Mouse (Mus musculus): Measurements from ENCODE around the gene Ubxn7. TPM values are rescaled to one million over a fixed set of nuclear protein-coding genes. Genes with fewer than 3 reads are reported as not detected.
A peak's percentile ranks its signal among the peaks of the same experiment; 100 is the strongest.

The Ubxn7 gene
- polyA plus RNA-seq, 1 experiment from 2014 or later: 26.2 TPM

DNA sequence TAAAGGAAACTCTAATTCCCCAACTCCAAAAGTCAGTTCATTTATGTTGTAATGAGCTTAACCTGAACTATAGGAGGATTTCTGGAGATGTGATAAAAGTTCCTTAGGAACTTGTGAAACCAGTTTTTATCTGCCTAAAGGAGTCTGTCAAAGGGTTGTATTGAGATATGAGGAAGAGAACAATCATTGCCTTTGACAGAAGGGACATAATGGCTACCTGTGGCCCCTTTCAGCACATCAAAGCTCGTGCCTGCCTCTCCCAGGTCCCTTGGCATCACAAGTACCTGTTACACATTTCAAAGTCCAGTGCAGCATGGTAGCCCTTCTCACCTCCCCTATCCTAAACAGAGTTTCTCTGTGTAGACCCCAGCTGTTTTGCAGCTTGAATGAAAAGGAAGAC, 85.4 kb downstream of the Ubxn7 start:
- Histone ChIP-seq H3K27me3 (no peaks in the 10 kb centered on the region), H3K4me3 (no peak overlapping the region), H3K4me1 (peaks cover 14% of the 10 kb centered on the region), H3K9ac (replicated peaks) (no peak overlapping the region), H3K27ac (replicated peaks) (no peak overlapping the region), H3K36me3 (no peaks in the 10 kb centered on the region), H3K4me2 (replicated peaks) (no peak overlapping the region), H3K9me3 (no peaks in the 10 kb centered on the region)
- 77% methylated on average over 1 of the region's 1 CpGs for WGBS
- ATAC-seq (replicated peaks): no peak

DNA sequence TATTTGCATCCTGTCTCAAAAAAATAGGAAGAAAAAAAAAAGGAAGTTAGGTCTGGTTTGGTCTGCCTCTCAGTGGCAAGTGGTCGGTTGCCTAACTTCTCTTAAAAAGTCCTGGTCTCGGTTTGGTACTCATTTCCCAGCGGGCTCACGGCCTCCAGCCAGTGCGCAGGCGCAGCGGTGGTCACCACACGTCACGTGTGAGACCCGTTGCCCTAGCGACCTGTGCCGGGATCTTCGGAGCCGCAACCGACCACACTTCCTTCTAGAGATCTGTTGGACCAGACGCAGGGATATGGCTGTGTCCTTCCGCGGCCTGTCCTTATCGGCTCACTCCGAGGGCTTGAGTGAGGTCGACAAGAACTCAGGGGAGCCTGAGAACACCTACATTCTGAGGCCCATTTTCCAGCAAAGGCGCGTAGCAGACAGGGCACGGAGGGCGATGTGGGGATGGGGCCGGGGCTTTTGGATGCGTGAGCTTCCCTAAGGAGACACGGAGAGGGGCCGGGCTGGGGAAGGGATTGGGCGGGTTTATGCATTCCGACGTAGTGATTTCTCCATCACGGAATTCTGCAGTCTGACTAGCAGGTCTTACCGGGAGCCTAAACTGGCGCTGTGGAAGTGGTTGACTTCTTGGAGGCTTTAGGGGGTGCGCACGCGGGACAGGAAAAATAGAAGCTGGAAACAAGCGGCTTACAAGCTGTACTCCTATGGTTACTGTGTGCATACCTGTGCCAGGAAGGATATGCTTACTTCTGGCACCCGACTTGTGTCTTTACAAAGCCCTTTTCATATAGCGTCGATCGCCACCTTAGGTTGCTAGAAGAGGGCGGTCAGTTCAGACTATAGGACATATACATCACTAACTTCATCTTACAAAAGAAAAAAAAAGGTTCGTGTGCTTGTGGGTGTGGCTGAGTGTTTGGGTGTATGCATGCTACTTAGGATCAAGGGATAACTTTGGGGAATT, 87.7 kb downstream of the Ubxn7 start, which contains the start of gene Tctex1d2:
Gene Tctex1d2, plus strand, starts transcription at position 186 of the 967 bp plus-strand sequence.
- H3K9me3 ChIP-seq: no peaks in the 10 kb centered on the region
- peak within 1 kb of the TSS; percentile 90 for H3K27ac ChIP-seq (replicated peaks)
- H3K4me3 ChIP-seq: peak within 1 kb of the TSS; percentile 75
- peaks cover 14% of the 10 kb centered on the region for H3K4me1 ChIP-seq
- peak; percentile 95 for ATAC-seq (replicated peaks)
- H3K27me3 ChIP-seq: no peaks in the 10 kb centered on the region
- under 1% methylated on average over 45 of the region's 45 CpGs for WGBS
- no peaks in the 10 kb centered on the region for H3K36me3 ChIP-seq
- peak within 1 kb of the TSS; percentile 82 for H3K9ac ChIP-seq (replicated peaks)
- H3K4me2 ChIP-seq (replicated peaks): peak within 1 kb of the TSS; percentile 71

DNA sequence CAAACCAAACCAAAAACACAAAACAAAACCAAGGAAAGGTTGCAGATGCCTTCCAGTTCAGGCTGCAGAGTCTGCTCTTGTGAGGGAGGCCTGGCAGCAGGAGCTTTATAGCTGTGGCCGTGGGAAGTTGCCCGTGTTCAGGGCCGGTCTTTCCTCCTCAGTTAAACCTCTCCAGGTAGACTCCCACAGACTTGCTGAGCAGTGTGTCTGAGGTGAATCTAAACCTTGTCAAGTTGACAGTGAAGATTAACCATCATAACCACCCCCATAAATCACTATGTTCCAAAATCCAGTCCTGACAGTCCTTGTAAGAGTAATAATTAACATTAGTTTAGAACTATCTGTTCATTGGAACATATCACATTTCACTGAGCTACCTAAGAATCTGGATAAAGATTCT, 95.4 kb downstream of the Ubxn7 start:
- Histone ChIP-seq H3K27me3 (no peaks in the 10 kb centered on the region), H3K9ac (replicated peaks) (no peak overlapping the region), H3K27ac (replicated peaks) (no peak overlapping the region), H3K4me3 (no peak overlapping the region), H3K4me1 (peaks cover 23% of the 10 kb centered on the region), H3K4me2 (replicated peaks) (no peak overlapping the region), H3K36me3 (no peaks in the 10 kb centered on the region), H3K9me3 (no peaks in the 10 kb centered on the region)
- WGBS: 91% methylated on average over 3 of the region's 3 CpGs
- no peak for ATAC-seq (replicated peaks)

DNA sequence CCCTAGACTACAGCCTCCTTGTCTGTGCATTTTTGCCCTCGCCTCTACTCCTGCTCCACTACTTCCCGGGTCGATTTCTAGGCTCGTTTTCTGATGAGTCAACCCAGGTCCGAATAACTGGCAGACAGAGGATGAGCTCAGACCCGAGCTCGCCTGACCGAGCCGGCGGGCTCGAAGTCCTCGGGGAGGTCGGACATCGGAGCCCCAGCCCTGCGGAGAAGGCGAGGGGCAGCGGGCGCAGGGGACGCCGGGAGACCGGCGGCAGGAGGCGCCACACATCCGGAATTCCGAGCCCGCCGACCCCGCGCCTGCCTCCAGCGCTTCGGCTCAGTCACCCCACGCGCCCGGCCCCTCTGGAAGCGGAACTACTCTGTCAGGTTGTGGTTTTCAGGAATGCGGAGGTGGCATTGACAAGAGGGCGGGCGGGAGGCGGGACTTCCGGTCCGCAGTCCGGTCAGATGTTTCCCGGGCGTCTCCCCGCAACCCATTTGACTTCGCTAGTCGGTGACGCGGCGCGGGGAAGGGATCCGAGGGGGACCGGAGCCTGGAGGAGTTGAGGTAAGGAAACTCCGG, 98.5 kb downstream of the Ubxn7 start, which contains the start of gene Pcyt1a:
Gene Pcyt1a, plus strand, starts transcription at position 448 of the 573 bp plus-strand sequence.
- Histone ChIP-seq H3K27ac (replicated peaks) (peak within 1 kb of the TSS; percentile 88), H3K36me3 (no peaks in the 10 kb centered on the region), H3K4me2 (replicated peaks) (peak within 1 kb of the TSS; percentile 69), H3K4me1 (peaks cover 24% of the 10 kb centered on the region), H3K27me3 (no peaks in the 10 kb centered on the region), H3K4me3 (peak within 1 kb of the TSS; percentile 83), H3K9me3 (no peaks in the 10 kb centered on the region), H3K9ac (replicated peaks) (peak within 1 kb of the TSS; percentile 89)
- under 1% methylated on average over 54 of the region's 54 CpGs for WGBS
- ATAC-seq (replicated peaks): peak; percentile 98

DNA sequence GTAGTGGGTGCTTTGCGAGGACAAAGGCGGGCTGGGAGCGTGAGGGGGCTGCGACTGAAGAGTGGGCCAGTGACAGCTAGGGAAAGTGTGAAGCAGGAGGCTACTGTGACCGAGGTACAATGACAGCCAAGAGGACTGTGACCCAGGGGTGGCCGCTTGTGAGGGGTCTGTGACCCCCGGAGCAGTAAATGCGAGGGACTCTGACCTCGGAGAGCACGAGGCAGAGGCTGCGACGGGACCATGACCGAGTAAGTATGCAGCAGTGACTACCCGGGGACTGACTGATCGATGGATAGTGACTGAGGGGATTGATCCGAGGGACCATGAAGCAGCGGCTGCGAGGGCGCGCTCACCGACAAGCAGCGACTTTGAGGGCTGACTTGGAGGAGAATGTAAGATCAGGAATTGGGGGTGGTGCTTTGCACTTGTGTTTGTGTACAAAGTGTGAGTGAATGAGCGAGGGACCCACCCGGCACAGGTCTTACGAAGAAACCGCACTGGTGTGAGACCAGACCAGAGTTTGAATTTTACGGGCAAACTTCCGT, 99.1 kb downstream of the Ubxn7 start:
- peak overlapping the region; percentile 83 for H3K4me3 ChIP-seq
- H3K4me1 ChIP-seq: peaks cover 24% of the 10 kb centered on the region
- 1% methylated on average over 28 of the region's 28 CpGs for WGBS
- no peaks in the 10 kb centered on the region for H3K36me3 ChIP-seq
- H3K9ac ChIP-seq (replicated peaks): peak overlapping the region; percentile 89
- ATAC-seq (replicated peaks): peak; percentile 69
- peak overlapping the region; percentile 69 for H3K4me2 ChIP-seq (replicated peaks)
- no peaks in the 10 kb centered on the region for H3K9me3 ChIP-seq
- H3K27me3 ChIP-seq: no peaks in the 10 kb centered on the region
- H3K27ac ChIP-seq (replicated peaks): peak overlapping the region; percentile 88

DNA sequence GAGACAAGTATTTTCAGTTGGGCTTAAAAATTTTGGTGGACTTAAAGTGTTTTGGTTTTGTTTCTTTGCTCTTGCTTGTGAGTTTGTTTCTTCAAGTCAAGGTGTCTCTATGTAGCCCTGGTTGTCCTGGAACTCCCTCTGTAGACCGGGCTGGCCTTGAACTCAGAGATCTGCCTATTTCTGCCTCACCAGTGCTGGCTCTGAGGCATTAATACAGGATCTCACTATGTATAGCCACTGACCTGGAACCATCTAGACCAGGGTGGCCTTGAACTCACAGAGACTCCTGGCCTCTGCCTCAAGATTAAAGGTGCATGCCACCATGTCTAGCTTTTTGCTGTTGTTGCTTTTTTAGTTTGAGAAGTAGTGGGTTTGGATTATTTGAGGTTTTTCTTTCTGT, 99.9 kb downstream of the Ubxn7 start:
- H3K4me3 ChIP-seq: peak overlapping the region; percentile 83; the same call in 1 of the 2 replicates
- no peaks in the 10 kb centered on the region for H3K36me3 ChIP-seq
- no peak overlapping the region for H3K27ac ChIP-seq (replicated peaks)
- no peak for ATAC-seq (replicated peaks)
- H3K4me2 ChIP-seq (replicated peaks): peak overlapping the region; percentile 69
- H3K27me3 ChIP-seq: no peaks in the 10 kb centered on the region
- H3K9ac ChIP-seq (replicated peaks): no peak overlapping the region
- peaks cover 24% of the 10 kb centered on the region for H3K4me1 ChIP-seq
- WGBS: 90% methylated on average over 1 of the region's 1 CpGs
- no peaks in the 10 kb centered on the region for H3K9me3 ChIP-seq

DNA sequence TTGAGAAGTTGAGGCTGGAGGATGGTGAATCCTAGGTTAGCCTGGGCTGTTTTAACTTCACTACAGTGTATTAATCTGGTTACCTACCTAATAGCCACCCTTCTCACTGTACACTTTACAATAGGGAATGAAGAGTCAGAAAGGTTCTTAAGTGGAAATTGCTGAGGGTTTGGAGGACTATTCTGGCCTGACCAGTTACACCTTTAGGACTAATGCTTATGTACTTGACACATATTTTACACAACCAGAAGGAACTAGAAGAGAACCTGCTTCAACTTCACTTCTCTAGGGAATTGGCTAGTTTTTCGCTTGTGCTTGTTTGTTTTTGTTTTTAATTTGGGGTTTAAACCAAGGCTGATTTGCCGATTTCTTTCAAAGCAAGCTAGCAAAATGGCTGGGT, 101.1 kb downstream of the Ubxn7 start:
- no peak overlapping the region for H3K4me2 ChIP-seq (replicated peaks)
- H3K27ac ChIP-seq (replicated peaks): no peak overlapping the region
- no peaks in the 10 kb centered on the region for H3K36me3 ChIP-seq
- H3K9ac ChIP-seq (replicated peaks): no peak overlapping the region
- H3K27me3 ChIP-seq: no peaks in the 10 kb centered on the region
- peaks cover 24% of the 10 kb centered on the region for H3K4me1 ChIP-seq
- ATAC-seq (replicated peaks): no peak
- no peaks in the 10 kb centered on the region for H3K9me3 ChIP-seq
- H3K4me3 ChIP-seq: no peak overlapping the region
- 89% methylated on average over 2 of the region's 2 CpGs for WGBS

DNA sequence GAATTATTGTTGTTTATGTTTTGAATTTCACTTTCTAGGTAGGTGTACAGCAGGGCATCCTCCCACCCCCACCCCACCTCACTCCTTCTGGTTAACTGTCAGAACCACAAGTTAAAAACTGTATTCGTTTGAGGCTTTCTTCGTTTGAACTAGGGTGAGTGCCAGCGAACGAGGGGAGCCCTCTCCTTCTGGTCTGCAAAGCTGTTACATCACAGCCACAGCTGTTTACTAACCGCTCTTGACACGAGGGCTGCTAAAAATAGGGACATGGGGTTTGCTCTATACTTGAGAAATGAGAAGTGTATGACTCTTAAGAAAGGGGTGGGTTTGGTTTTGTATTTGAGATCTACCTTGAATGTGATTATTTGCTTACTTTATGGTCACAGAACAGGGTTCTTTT, 102.0 kb downstream of the Ubxn7 start:
- Histone ChIP-seq H3K27me3 (no peaks in the 10 kb centered on the region), H3K36me3 (no peaks in the 10 kb centered on the region), H3K27ac (replicated peaks) (no peak overlapping the region), H3K4me3 (no peak overlapping the region), H3K9me3 (no peaks in the 10 kb centered on the region), H3K9ac (replicated peaks) (no peak overlapping the region), H3K4me2 (replicated peaks) (no peak overlapping the region), H3K4me1 (peaks cover 24% of the 10 kb centered on the region)
- no peak for ATAC-seq (replicated peaks)
- WGBS: 56% methylated on average over 6 of the region's 6 CpGs

DNA sequence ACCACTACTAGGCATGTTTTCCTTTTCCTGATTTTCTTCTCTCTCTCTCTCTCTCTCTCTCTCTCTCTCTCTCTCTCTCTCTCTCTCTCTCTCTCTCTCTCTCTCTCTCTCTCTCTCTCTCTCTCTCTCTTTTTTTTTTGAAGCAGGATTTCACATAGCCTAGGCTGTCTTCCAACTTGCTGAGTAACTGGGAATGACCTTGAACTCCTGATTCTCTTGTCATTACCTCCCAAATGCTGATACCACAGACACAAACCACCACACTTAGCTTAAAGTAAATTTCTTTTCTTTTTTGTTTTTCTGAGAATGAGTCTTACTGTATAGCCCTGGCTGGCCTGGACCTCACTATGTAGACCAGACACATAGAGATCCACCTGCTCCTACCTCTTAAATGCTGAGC, 102.6 kb downstream of the Ubxn7 start:
- no peak for ATAC-seq (replicated peaks)
- no peak overlapping the region for H3K27ac ChIP-seq (replicated peaks)

DNA sequence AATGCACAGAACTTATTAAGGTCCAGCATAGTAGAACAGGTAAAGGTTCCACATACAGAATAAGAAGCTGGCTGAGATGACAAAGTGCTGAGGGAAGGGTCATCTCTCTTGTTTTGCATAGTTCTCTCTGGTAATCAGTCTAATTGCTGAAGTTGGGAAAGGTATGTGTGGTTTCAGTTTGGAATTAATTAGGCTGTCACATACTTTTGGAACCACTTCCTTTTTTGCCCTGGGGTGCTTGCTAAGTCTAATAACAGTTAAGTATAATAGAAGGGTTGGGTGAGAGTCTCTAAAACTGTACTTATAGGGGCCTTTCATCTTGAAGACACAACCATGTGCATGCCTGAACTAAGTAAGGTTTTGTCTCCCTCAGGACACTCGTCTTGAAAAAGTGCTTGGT, 104.6 kb downstream of the Ubxn7 start:
- Histone ChIP-seq H3K4me2 (replicated peaks) (no peak overlapping the region), H3K9me3 (no peaks in the 10 kb centered on the region), H3K4me3 (no peak overlapping the region), H3K27ac (replicated peaks) (no peak overlapping the region), H3K27me3 (no peaks in the 10 kb centered on the region), H3K9ac (replicated peaks) (no peak overlapping the region), H3K36me3 (peaks cover 5% of the 10 kb centered on the region; the same call in 1 of the 2 replicates), H3K4me1 (peaks cover 10% of the 10 kb centered on the region)
- ATAC-seq (replicated peaks): no peak
- WGBS: 78% methylated on average over 1 of the region's 1 CpGs

More for the DNA sequence above, 102.6 kb downstream of the Ubxn7 start:
- no peak overlapping the region for H3K4me2 ChIP-seq (replicated peaks)
- no peaks in the 10 kb centered on the region for H3K27me3 ChIP-seq
- H3K4me1 ChIP-seq: peaks cover 19% of the 10 kb centered on the region
- no peak overlapping the region for H3K4me3 ChIP-seq
- 0 out of 2 replicates have a peak, but pooled peaks cover under 1% of the 10 kb centered on the region for H3K36me3 ChIP-seq
- H3K9ac ChIP-seq (replicated peaks): no peak overlapping the region
- H3K9me3 ChIP-seq: no peaks in the 10 kb centered on the region

DNA sequence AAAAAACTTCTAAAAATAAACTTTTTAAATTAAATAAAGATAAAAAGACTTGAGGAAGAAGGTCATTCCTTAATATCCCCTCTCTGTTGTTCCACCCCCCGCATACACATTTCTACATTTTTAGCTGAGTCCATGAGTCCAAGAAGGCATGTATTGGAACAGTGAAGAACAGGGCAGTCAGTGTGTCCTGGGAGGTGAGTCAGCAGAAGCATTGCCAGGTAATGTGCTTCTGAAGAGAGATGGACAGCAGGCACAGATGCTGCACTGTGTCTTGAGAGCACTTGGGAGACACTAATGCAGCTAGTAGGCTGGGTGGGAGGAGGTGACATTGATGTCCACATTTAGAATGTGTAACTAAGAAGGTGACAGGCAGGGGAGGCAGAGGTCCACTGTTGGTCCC, 105.2 kb downstream of the Ubxn7 start:
- Histone ChIP-seq H3K9me3 (no peaks in the 10 kb centered on the region), H3K27ac (replicated peaks) (no peak overlapping the region), H3K4me3 (no peak overlapping the region), H3K4me1 (peaks cover 4% of the 10 kb centered on the region; the same call in 1 of the 2 replicates), H3K27me3 (no peaks in the 10 kb centered on the region), H3K36me3 (peaks cover 5% of the 10 kb centered on the region; the same call in 1 of the 2 replicates), H3K4me2 (replicated peaks) (no peak overlapping the region), H3K9ac (replicated peaks) (no peak overlapping the region)
- WGBS: 94% methylated on average over 1 of the region's 1 CpGs
- no peak for ATAC-seq (replicated peaks)

DNA sequence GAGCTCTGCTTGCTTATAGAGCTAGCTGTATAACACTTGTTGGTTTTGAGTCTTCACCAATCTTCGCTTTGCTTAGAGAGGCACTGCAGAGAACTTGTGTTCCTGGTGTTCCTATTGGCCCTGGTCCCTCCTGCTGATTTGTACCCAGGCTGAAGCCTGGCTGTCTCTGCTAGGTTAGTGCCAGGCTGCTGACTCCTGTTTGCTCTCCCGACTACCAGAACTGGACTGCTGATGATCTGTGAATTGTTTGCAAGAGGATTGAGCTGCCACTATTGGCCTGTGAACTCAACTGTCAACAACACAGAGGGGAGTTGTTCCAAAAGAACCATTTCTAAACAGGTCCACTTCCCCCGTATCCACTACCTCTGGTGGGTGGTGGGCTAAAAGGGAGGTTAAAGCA, 109.4 kb downstream of the Ubxn7 start:
- H3K9ac ChIP-seq (replicated peaks): no peak overlapping the region
- no peak for ATAC-seq (replicated peaks)
- WGBS: 93% methylated on average over 3 of the region's 3 CpGs

More for the DNA sequence above, 109.4 kb downstream of the Ubxn7 start:
- no peak overlapping the region for H3K4me2 ChIP-seq (replicated peaks)
- H3K4me3 ChIP-seq: no peak overlapping the region
- no peaks in the 10 kb centered on the region for H3K4me1 ChIP-seq
- no peak overlapping the region for H3K27ac ChIP-seq (replicated peaks)
- H3K9me3 ChIP-seq: no peaks in the 10 kb centered on the region
- peaks cover 5% of the 10 kb centered on the region; the same call in 1 of the 2 replicates for H3K36me3 ChIP-seq
- no peaks in the 10 kb centered on the region for H3K27me3 ChIP-seq
